Mouse (Mus musculus): Measurements from ENCODE around the gene Txnrd1. TPM values are rescaled to one million over a fixed set of nuclear protein-coding genes. Genes with fewer than 3 reads are reported as not detected.

The Txnrd1 gene
- total RNA-seq, 1 experiment from 2014 or later = 115 TPM

- DNase-seq = no peak
Measured at GRCm38 (mm10) chr10:82863827-82864226, 30.1 kb downstream of the Txnrd1 start.

- no peak for DNase-seq
Measured at GRCm38 (mm10) chr10:82866356-82866755, 32.6 kb downstream of the Txnrd1 start, which contains the start of gene Eid3. Eid3 (plus strand) TSS chr10:82866626.

GRCm38 (mm10) chr10:82866832-82867231 is 33.1 kb downstream of the Txnrd1 start:
- DNase-seq = no peak

- peak; percentile 64 for DNase-seq
Measured at GRCm38 (mm10) chr10:82868418-82869086, 34.8 kb downstream of the Txnrd1 start.

- no peak for DNase-seq
Measured at GRCm38 (mm10) chr10:82875446-82875845, 41.7 kb downstream of the Txnrd1 start.

GRCm38 (mm10) chr10:82876076-82876796 is 42.5 kb downstream of the Txnrd1 start:
- DNase-seq = peak; percentile 65

GRCm38 (mm10) chr10:82887354-82887753 is 53.6 kb downstream of the Txnrd1 start:
- DNase-seq = no peak

- DNase-seq = no peak
Measured at GRCm38 (mm10) chr10:82888576-82888975, 54.8 kb downstream of the Txnrd1 start.

- peak; percentile 92 for DNase-seq
Measured at GRCm38 (mm10) chr10:82889447-82889973, 55.8 kb downstream of the Txnrd1 start.

GRCm38 (mm10) chr10:82890936-82891335 is 57.2 kb downstream of the Txnrd1 start:
- DNase-seq = no peak

- DNase-seq = no peak
Measured at GRCm38 (mm10) chr10:82891427-82891826, 57.7 kb downstream of the Txnrd1 start.

GRCm38 (mm10) chr10:82892442-82893055 is 58.8 kb downstream of the Txnrd1 start:
- DNase-seq = no peak

GRCm38 (mm10) chr10:82893872-82894650 is 60.3 kb downstream of the Txnrd1 start:
- no peak for DNase-seq

- no peak for DNase-seq
Measured at GRCm38 (mm10) chr10:82897936-82898335, 64.2 kb downstream of the Txnrd1 start.

- no peak for DNase-seq
Measured at GRCm38 (mm10) chr10:82898893-82899292, 65.1 kb downstream of the Txnrd1 start.

GRCm38 (mm10) chr10:82899810-82900421 is 66.2 kb downstream of the Txnrd1 start:
- peak; percentile 49 for DNase-seq

GRCm38 (mm10) chr10:82900546-82900945 is 66.8 kb downstream of the Txnrd1 start:
- DNase-seq = no peak

GRCm38 (mm10) chr10:82901436-82901835 is 67.7 kb downstream of the Txnrd1 start:
- peak; percentile 91 for DNase-seq

GRCm38 (mm10) chr10:82908526-82908925 is 74.8 kb downstream of the Txnrd1 start:
- DNase-seq = no peak

GRCm38 (mm10) chr10:82909382-82909781 is 75.6 kb downstream of the Txnrd1 start:
- DNase-seq = peak; percentile 75

- peak; percentile 63 for DNase-seq
Measured at GRCm38 (mm10) chr10:82910198-82910597, 76.4 kb downstream of the Txnrd1 start.

- no peak for DNase-seq
Measured at GRCm38 (mm10) chr10:82913238-82913637, 79.5 kb downstream of the Txnrd1 start.

Measured in adrenal gland, postnatal 14 days (tissue).